Mouse (Mus musculus) stomach, postnatal 0 days (tissue): ENCODE measurements around the gene Lmod3. TPM values are rescaled to one million over a fixed set of nuclear protein-coding genes. Genes with fewer than 3 reads are reported as not detected.
A peak's percentile ranks its signal among the peaks of the same experiment; 100 is the strongest.

Experiments
- ATAC-seq: fragments of 200-750 bp; cut with Nextera tagmentation; 2 replicates; pipeline ENCODE4 v1.8.0; 2017; ENCODE audit not compliant: low FRiP score, low TSS enrichment
- DNase-seq: peaks from one replicate; pipeline ENCODE4 v3.0.0-alpha.2; 2016; ENCODE audit warnings: low spot score
- H3K27ac ChIP-seq: fragments of 300-500 bp; sonication (generic); replicated peaks from 2 replicates; pipeline ENCODE4 v1.5.1; 2014; ENCODE audit warnings: mild to moderate bottlenecking, control low read depth
- H3K27me3 ChIP-seq: fragments of 300-500 bp; sonication (generic); 2 replicates; pipeline ENCODE4 v1.6.1; 2014; ENCODE audit warnings: low read length; ENCODE audit not compliant: control insufficient read depth, insufficient read depth
- H3K36me3 ChIP-seq: fragments of 300-500 bp; sonication (generic); 2 replicates; pipeline ENCODE4 v1.6.1; 2014; ENCODE audit warnings: low read length, mixed read lengths; ENCODE audit not compliant: control insufficient read depth, insufficient read depth
- H3K4me1 ChIP-seq: fragments of 300-500 bp; sonication (generic); replicated peaks from 2 replicates; pipeline ENCODE4 v1.6.1; 2014; ENCODE audit warnings: antibody characterized with exemption; ENCODE audit not compliant: control insufficient read depth, insufficient read depth
- H3K4me2 ChIP-seq: fragments of 300-500 bp; sonication (generic); replicated peaks from 2 replicates; pipeline ENCODE4 v1.6.1; 2014; ENCODE audit warnings: low read depth, mild to moderate bottlenecking, control low read depth, moderate library complexity
- H3K4me3 ChIP-seq: fragments of 300-500 bp; sonication (generic); 2 replicates; pipeline ENCODE4 v1.5.1; 2014; ENCODE audit warnings: low read depth, low read length, control low read depth
- H3K9ac ChIP-seq: fragments of 300-500 bp; sonication (generic); 2 replicates; pipeline ENCODE4 v1.6.1; 2014; ENCODE audit warnings: mild to moderate bottlenecking, low read length, control low read depth, mixed read lengths
- H3K9me3 ChIP-seq: fragments of 300-500 bp; sonication (generic); 2 replicates; pipeline ENCODE4 v1.6.1; 2016; ENCODE audit warnings: low read length; ENCODE audit not compliant: control insufficient read depth
- CTCF ChIP-seq: IDR thresholded peaks from 2 replicates; pipeline ENCODE4 v1.5.1; 2016; ENCODE audit warnings: antibody characterized with exemption, low read depth, mild to moderate bottlenecking, moderate library complexity
- EP300 ChIP-seq: optimal IDR thresholded peaks from 2 replicates; pipeline ENCODE3; 2016; ENCODE audit warnings: antibody characterized with exemption
- WGBS: fragments of 180-500 bp; shearing (Covaris S2); extraction: QIAGEN DNeasy Blood & Tissue Kit; methylation state at CpG from one replicate; pipeline ENCODE4 v1.1.7; 2014; 5-methylcytosine and 5-hydroxymethylcytosine counted together
- polyA plus RNA-seq: library from polyadenylated mRNA; unstranded; fragments of >200 nt; fragmentation: Nextera tagmentation; extraction: Ambion mirVana; gene quantifications from 2 replicates; pipeline ENCODE4 v1.2.1, GENCODE M21; 2015

The Lmod3 gene
- polyA plus RNA-seq, 1 experiment from 2014 or later: 0.27 TPM

GRCm38 (mm10) chr6:97221205-97222025 is 31.1 kb downstream of the Lmod3 start:
- Histone ChIP-seq H3K9me3 (no peaks in the 10 kb centered on the region), H3K4me3 (no peak overlapping the region), H3K4me2 (no peak overlapping the region), H3K4me1 (0 out of 2 replicates have a peak, but pooled peaks cover 4% of the 10 kb centered on the region), H3K27me3 (no peaks in the 10 kb centered on the region), H3K27ac (0 out of 2 replicates have a peak overlapping the region, but pooled peaks have one; percentile 13), H3K9ac (no peak overlapping the region), H3K36me3 (no peaks in the 10 kb centered on the region)
- WGBS: 55% methylated on average over 15 of the region's 15 CpGs
- TF ChIP-seq EP300 (no peak), CTCF (no peak)
- ATAC-seq (0 out of 2 replicates have a peak, but pooled peaks have one; percentile 40), DNase-seq (no peak)

- no peak overlapping the region for H3K27ac ChIP-seq
- H3K9me3 ChIP-seq: no peaks in the 10 kb centered on the region
- no peak for DNase-seq
- 0 out of 2 replicates have a peak, but pooled peaks cover 4% of the 10 kb centered on the region for H3K4me1 ChIP-seq
- no peaks in the 10 kb centered on the region for H3K27me3 ChIP-seq
- 85% methylated on average over 2 of the region's 5 CpGs for WGBS
- no peak overlapping the region for H3K4me3 ChIP-seq
- TF ChIP-seq CTCF (no peak), EP300 (no peak)
- no peak for ATAC-seq
- H3K4me2 ChIP-seq: no peak overlapping the region
- H3K36me3 ChIP-seq: no peaks in the 10 kb centered on the region
- no peak overlapping the region for H3K9ac ChIP-seq
Observed at GRCm38 (mm10) chr6:97220672-97221071, 31.9 kb downstream of the Lmod3 start.

GRCm38 (mm10) chr6:97216154-97216821 is 36.3 kb downstream of the Lmod3 start:
- no peak overlapping the region for H3K4me2 ChIP-seq
- H3K27ac ChIP-seq: no peak overlapping the region
- DNase-seq (no peak), ATAC-seq (no peak)
- WGBS: 58% methylated on average over 4 of the region's 4 CpGs
- no peaks in the 10 kb centered on the region for H3K27me3 ChIP-seq
- no peak for TF ChIP-seq EP300
- no peak for TF ChIP-seq CTCF
- no peak overlapping the region for H3K9ac ChIP-seq
- no peak overlapping the region for H3K4me3 ChIP-seq
- no peaks in the 10 kb centered on the region for H3K36me3 ChIP-seq
- H3K9me3 ChIP-seq: no peaks in the 10 kb centered on the region
- no peaks in the 10 kb centered on the region for H3K4me1 ChIP-seq

GRCm38 (mm10) chr6:97211981-97212380 is 40.6 kb downstream of the Lmod3 start:
- ATAC-seq (0 out of 2 replicates have a peak, but pooled peaks have one; percentile 15), DNase-seq (peak; percentile 43)
- no peaks in the 10 kb centered on the region for H3K36me3 ChIP-seq
- H3K4me2 ChIP-seq: peak overlapping the region; percentile 85
- 33% methylated on average over 12 of the region's 12 CpGs for WGBS
- H3K27me3 ChIP-seq: no peaks in the 10 kb centered on the region
- H3K9ac ChIP-seq: no peak overlapping the region
- H3K27ac ChIP-seq: peak overlapping the region; percentile 69; the same call in 1 of the 2 replicates
- peak overlapping the region; percentile 72 for H3K4me3 ChIP-seq
- TF ChIP-seq CTCF: no peak
- TF ChIP-seq EP300: no peak
- H3K4me1 ChIP-seq: no peaks in the 10 kb centered on the region
- no peaks in the 10 kb centered on the region for H3K9me3 ChIP-seq

GRCm38 (mm10) chr6:97210962-97211601 is 41.5 kb downstream of the Lmod3 start:
- ATAC-seq (peak; percentile 41), DNase-seq (peak; percentile 40)
- peak overlapping the region; percentile 88 for H3K27ac ChIP-seq
- H3K4me3 ChIP-seq: peak overlapping the region; percentile 72
- H3K4me1 ChIP-seq: no peaks in the 10 kb centered on the region
- H3K9ac ChIP-seq: peak overlapping the region; percentile 76
- TF ChIP-seq EP300: no peak
- TF ChIP-seq CTCF: no peak
- no peaks in the 10 kb centered on the region for H3K27me3 ChIP-seq
- WGBS: under 1% methylated on average over 22 of the region's 22 CpGs
- no peaks in the 10 kb centered on the region for H3K9me3 ChIP-seq
- H3K36me3 ChIP-seq: no peaks in the 10 kb centered on the region
- peak overlapping the region; percentile 85 for H3K4me2 ChIP-seq
